Mouse (Mus musculus): ENCODE measurements around the gene Prpf19. TPM values are rescaled to one million over a fixed set of nuclear protein-coding genes. Genes with fewer than 3 reads are reported as not detected.
A peak's percentile ranks its signal among the peaks of the same experiment; 100 is the strongest.

Gene Prpf19
- polyA plus RNA-seq, 1 experiment from 2014 or later = 40.6 TPM

DNA sequence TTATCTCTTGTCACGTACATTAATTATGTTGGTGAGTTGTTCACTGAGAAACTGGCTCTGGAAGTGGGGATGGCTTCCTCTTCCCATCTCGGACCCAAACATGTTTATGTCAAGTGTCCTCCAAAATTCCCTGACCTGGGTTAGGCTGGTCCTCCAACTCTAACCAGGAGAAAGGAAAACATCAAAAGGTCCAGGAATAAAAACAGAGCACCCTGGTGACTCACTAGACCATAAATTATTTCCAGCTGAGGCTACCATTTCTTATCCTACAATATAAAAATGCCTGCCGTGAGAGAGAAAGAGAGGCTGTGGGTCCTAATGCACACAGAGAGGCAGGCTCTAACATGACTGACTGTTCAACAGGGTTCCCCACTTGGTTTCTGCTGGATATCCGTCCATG, 29.2 kb downstream of the Prpf19 start:
- Histone ChIP-seq H3K9ac (ENCODE audit: low read length) (no peak overlapping the region), H3K4me2 (ENCODE audit: low read depth, low read length) (no peak overlapping the region), H3K4me1 (ENCODE audit: control insufficient read depth, insufficient read depth, low read length) (no peaks in the 10 kb centered on the region), H3K27me3 (ENCODE audit: control insufficient read depth, insufficient read depth, low read length) (no peaks in the 10 kb centered on the region), H3K9me3 (replicated peaks; ENCODE audit: control insufficient read depth, low read length) (no peaks in the 10 kb centered on the region), H3K4me3 (replicated peaks; ENCODE audit: low read length) (no peak overlapping the region), H3K36me3 (ENCODE audit: control insufficient read depth, insufficient read depth, low read length) (no peaks in the 10 kb centered on the region), H3K27ac (ENCODE audit: low read length) (no peak overlapping the region)
- ATAC-seq (ENCODE audit: insufficient read depth, low FRiP score) = no peak
- WGBS = 26% methylated on average over 4 of the region's 4 CpGs

DNA sequence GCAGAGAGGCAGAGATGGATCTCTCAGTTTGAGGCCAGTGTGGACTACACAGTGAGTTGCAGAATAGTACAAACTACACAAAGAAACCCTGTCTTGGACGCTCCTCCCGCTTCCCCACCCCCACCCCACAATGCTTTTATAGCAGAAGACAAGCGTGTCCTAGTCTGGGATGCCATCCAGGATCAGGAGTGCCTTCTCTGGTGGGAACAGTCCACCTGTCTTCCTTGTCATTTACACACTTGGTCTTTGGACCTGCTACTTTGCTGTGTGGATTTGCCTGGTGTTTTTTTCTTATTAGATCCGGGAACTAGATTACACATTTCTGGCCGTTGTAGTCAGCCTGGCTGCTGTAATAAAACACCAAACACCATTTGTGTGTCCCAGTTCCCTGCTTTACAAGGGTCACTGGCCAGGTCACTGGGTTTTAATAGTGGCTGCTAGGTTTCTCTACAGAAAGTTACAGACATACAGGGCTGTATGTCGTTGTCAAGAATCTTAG, 31.1 kb downstream of the Prpf19 start:
- no peak overlapping the region for H3K4me2 ChIP-seq (ENCODE audit: low read depth, low read length)

DNA sequence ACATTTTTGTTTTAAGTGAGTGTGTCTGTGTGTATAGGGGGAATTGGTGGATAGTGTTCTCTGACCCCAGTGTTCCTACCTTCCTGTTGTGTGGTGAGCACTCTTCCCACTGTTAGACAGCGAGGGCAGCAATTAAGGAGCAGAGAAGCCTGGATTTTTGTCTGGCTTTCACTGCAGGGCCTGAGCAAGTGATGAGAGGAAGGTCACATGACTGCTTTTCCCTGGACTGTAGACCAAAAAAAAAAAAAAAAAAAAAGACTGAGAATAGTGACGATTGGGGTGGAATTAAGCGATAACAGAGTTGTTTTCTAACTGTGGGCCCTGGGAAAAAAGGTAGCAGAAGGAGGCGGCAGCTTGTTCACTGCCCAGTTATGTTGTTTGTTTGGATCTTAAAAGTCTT, 31.6 kb downstream of the Prpf19 start:
- Histone ChIP-seq H3K27me3 (ENCODE audit: control insufficient read depth, insufficient read depth, low read length) (no peaks in the 10 kb centered on the region), H3K4me2 (ENCODE audit: low read depth, low read length) (no peak overlapping the region), H3K9me3 (replicated peaks; ENCODE audit: control insufficient read depth, low read length) (no peaks in the 10 kb centered on the region), H3K27ac (ENCODE audit: low read length) (no peak overlapping the region), H3K4me3 (replicated peaks; ENCODE audit: low read length) (no peak overlapping the region), H3K9ac (ENCODE audit: low read length) (no peak overlapping the region), H3K36me3 (ENCODE audit: control insufficient read depth, insufficient read depth, low read length) (no peaks in the 10 kb centered on the region), H3K4me1 (ENCODE audit: control insufficient read depth, insufficient read depth, low read length) (no peaks in the 10 kb centered on the region)
- WGBS = 61% methylated on average over 4 of the region's 4 CpGs
- ATAC-seq (ENCODE audit: insufficient read depth, low FRiP score) = no peak

More for the DNA sequence above, 31.1 kb downstream of the Prpf19 start:
- H3K27ac ChIP-seq (ENCODE audit: low read length) = no peak overlapping the region
- H3K9ac ChIP-seq (ENCODE audit: low read length) = no peak overlapping the region
- H3K4me3 ChIP-seq (replicated peaks; ENCODE audit: low read length) = no peak overlapping the region
- no peaks in the 10 kb centered on the region for H3K36me3 ChIP-seq (ENCODE audit: control insufficient read depth, insufficient read depth, low read length)
- no peaks in the 10 kb centered on the region for H3K27me3 ChIP-seq (ENCODE audit: control insufficient read depth, insufficient read depth, low read length)
- 56% methylated on average over 6 of the region's 6 CpGs for WGBS
- ATAC-seq (ENCODE audit: insufficient read depth, low FRiP score) = no peak
- no peaks in the 10 kb centered on the region for H3K9me3 ChIP-seq (replicated peaks; ENCODE audit: control insufficient read depth, low read length)
- H3K4me1 ChIP-seq (ENCODE audit: control insufficient read depth, insufficient read depth, low read length) = no peaks in the 10 kb centered on the region

DNA sequence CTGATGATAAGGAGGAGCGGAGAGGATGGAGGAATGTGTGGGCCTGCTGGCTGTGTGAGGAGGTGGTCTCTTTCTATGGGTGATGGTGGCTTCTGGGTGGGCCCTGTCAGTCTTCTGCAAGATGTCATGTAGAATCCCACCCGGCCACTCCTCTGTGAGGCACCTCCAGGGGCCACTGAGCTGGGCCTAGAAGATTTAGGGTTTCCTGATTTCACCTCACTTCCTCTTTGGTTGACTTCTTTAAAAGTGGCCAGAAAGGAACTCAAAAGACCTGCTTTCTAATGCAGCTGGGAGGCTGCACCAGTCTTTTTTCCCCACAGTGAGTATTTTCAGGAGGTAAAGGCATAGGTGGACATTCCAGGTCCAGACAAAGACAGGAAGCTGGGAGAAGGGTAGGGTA, 35.6 kb downstream of the Prpf19 start:
- no peak overlapping the region for H3K9ac ChIP-seq (ENCODE audit: low read length)
- no peaks in the 10 kb centered on the region for H3K36me3 ChIP-seq (ENCODE audit: control insufficient read depth, insufficient read depth, low read length)
- H3K27ac ChIP-seq (ENCODE audit: low read length) = no peak overlapping the region
- no peak overlapping the region for H3K4me3 ChIP-seq (replicated peaks; ENCODE audit: low read length)
- H3K9me3 ChIP-seq (replicated peaks; ENCODE audit: control insufficient read depth, low read length) = no peaks in the 10 kb centered on the region
- H3K27me3 ChIP-seq (ENCODE audit: control insufficient read depth, insufficient read depth, low read length) = no peaks in the 10 kb centered on the region
- H3K4me1 ChIP-seq (ENCODE audit: control insufficient read depth, insufficient read depth, low read length) = no peaks in the 10 kb centered on the region
- no peak overlapping the region for H3K4me2 ChIP-seq (ENCODE audit: low read depth, low read length)
- ATAC-seq (ENCODE audit: insufficient read depth, low FRiP score) = no peak
- WGBS = 71% methylated on average over 2 of the region's 2 CpGs

DNA sequence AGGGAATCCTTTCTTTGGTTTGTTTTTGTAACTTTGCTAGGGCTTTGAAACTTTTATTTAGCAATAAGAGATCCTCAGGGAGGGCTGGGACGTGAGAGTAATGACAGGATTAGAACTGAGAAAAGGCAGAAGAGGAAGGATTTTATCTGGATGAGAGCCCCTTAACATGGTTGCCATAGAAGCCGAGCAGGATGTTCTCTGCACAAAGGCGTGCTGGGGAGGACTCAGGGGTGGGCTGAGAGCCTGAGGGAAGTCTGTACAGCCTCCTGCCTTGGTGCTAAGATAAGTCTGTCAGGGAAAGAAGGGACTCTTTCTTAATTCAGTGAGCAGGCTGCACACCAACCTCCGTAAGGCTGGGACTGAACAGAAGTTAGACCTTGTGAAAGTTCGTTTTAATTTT, 40.0 kb downstream of the Prpf19 start:
- no peaks in the 10 kb centered on the region for H3K4me1 ChIP-seq (ENCODE audit: control insufficient read depth, insufficient read depth, low read length)
- ATAC-seq (ENCODE audit: insufficient read depth, low FRiP score) = peak; percentile 51; the same call in 1 of the 2 replicates
- 39% methylated on average over 5 of the region's 5 CpGs for WGBS
- H3K9ac ChIP-seq (ENCODE audit: low read length) = no peak overlapping the region
- peak overlapping the region; percentile 4; the same call in 1 of the 2 replicates for H3K27ac ChIP-seq (ENCODE audit: low read length)
- no peak overlapping the region for H3K4me2 ChIP-seq (ENCODE audit: low read depth, low read length)
- H3K4me3 ChIP-seq (replicated peaks; ENCODE audit: low read length) = no peak overlapping the region
- 0 out of 2 replicates have a peak, but pooled peaks cover 1% of the 10 kb centered on the region for H3K27me3 ChIP-seq (ENCODE audit: control insufficient read depth, insufficient read depth, low read length)
- no peaks in the 10 kb centered on the region for H3K9me3 ChIP-seq (replicated peaks; ENCODE audit: control insufficient read depth, low read length)
- no peaks in the 10 kb centered on the region for H3K36me3 ChIP-seq (ENCODE audit: control insufficient read depth, insufficient read depth, low read length)

DNA sequence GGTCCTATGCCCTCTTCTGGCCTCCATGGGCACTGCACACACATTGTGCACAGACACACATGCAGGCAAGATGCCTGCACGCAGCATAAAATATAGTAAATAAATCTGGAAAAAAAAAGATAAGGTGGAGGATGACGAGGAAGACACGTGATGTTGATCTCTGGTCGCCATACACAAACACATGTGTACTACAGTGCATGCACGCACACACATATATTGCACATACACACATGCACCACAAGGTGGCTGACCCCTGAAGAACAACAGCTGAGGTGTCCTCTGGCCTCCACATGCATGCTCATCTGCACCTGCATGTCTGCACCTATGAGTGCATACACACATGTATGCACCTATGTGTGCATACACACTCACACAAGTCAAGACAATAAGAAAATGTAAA, 41.0 kb downstream of the Prpf19 start:
- Histone ChIP-seq H3K27me3 (ENCODE audit: control insufficient read depth, insufficient read depth, low read length) (0 out of 2 replicates have a peak, but pooled peaks cover 3% of the 10 kb centered on the region), H3K4me1 (ENCODE audit: control insufficient read depth, insufficient read depth, low read length) (peaks cover 9% of the 10 kb centered on the region), H3K4me2 (ENCODE audit: low read depth, low read length) (no peak overlapping the region), H3K9me3 (replicated peaks; ENCODE audit: control insufficient read depth, low read length) (no peaks in the 10 kb centered on the region), H3K27ac (ENCODE audit: low read length) (no peak overlapping the region), H3K9ac (ENCODE audit: low read length) (no peak overlapping the region), H3K4me3 (replicated peaks; ENCODE audit: low read length) (no peak overlapping the region), H3K36me3 (ENCODE audit: control insufficient read depth, insufficient read depth, low read length) (no peaks in the 10 kb centered on the region)
- 86% methylated on average over 5 of the region's 5 CpGs for WGBS
- no peak for ATAC-seq (ENCODE audit: insufficient read depth, low FRiP score)

DNA sequence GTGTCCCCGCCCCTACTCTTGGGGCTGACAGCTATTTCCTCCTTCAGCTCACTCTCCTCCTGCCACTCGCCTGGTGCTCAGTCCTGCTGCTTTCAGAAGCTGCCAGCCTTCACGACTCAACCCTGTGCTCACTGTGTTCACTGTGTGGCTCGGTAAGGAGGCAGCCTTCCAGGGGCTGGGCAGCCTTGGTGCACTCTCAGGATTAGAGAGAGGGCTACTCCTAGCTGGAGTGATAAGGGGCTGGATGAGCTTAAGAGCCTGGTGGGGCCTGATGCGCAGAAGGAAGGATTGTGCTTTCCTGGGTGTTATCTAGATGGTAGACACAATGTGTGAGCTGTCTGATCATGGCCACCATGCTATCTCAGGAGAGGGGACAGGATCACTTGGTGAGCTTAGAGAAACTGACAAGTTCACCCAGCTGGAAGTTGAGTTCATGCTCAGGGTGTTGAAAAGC, 42.1 kb downstream of the Prpf19 start, which contains the start of gene Ptgdr2:
Gene Ptgdr2, plus strand, starts transcription at position 51 of the 454 bp plus-strand sequence.
- Histone ChIP-seq H3K9ac (ENCODE audit: low read length) (no peak within 1 kb of the TSS), H3K9me3 (replicated peaks; ENCODE audit: control insufficient read depth, low read length) (no peaks in the 10 kb centered on the region), H3K4me1 (ENCODE audit: control insufficient read depth, insufficient read depth, low read length) (peaks cover 11% of the 10 kb centered on the region), H3K4me2 (ENCODE audit: low read depth, low read length) (no peak within 1 kb of the TSS), H3K27me3 (ENCODE audit: control insufficient read depth, insufficient read depth, low read length) (0 out of 2 replicates have a peak, but pooled peaks cover 3% of the 10 kb centered on the region), H3K36me3 (ENCODE audit: control insufficient read depth, insufficient read depth, low read length) (no peaks in the 10 kb centered on the region), H3K4me3 (replicated peaks; ENCODE audit: low read length) (no peak within 1 kb of the TSS), H3K27ac (ENCODE audit: low read length) (no peak within 1 kb of the TSS)
- 38% methylated on average over 5 of the region's 5 CpGs for WGBS
- no peak for ATAC-seq (ENCODE audit: insufficient read depth, low FRiP score)

DNA sequence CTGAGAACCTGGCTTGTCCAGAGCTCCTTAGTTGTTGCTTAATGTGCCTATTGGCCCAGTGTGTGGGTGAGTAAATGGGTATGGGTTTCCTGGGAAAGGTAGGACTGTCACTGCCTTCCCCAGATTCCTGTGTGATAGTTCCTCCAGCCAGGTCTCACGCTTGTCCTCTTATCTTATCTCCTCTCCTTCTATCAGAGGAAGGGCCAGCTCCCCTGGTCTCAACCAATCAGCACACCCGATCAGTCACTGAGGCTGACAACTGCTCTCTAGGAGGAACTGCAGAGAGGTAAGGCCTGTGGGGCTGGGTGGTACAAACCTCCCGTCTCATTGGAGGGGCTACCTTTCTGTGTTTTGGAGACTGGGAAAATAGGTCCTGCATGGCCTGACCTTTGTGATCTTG, 43.7 kb downstream of the Prpf19 start:
- Histone ChIP-seq H3K27ac (ENCODE audit: low read length) (no peak overlapping the region), H3K4me2 (ENCODE audit: low read depth, low read length) (no peak overlapping the region), H3K27me3 (ENCODE audit: control insufficient read depth, insufficient read depth, low read length) (0 out of 2 replicates have a peak, but pooled peaks cover 3% of the 10 kb centered on the region), H3K4me3 (replicated peaks; ENCODE audit: low read length) (no peak overlapping the region), H3K9ac (ENCODE audit: low read length) (no peak overlapping the region), H3K36me3 (ENCODE audit: control insufficient read depth, insufficient read depth, low read length) (no peaks in the 10 kb centered on the region), H3K4me1 (ENCODE audit: control insufficient read depth, insufficient read depth, low read length) (peaks cover 11% of the 10 kb centered on the region), H3K9me3 (replicated peaks; ENCODE audit: control insufficient read depth, low read length) (no peaks in the 10 kb centered on the region)
- no peak for ATAC-seq (ENCODE audit: insufficient read depth, low FRiP score)
- WGBS = 23% methylated on average over 3 of the region's 3 CpGs

DNA sequence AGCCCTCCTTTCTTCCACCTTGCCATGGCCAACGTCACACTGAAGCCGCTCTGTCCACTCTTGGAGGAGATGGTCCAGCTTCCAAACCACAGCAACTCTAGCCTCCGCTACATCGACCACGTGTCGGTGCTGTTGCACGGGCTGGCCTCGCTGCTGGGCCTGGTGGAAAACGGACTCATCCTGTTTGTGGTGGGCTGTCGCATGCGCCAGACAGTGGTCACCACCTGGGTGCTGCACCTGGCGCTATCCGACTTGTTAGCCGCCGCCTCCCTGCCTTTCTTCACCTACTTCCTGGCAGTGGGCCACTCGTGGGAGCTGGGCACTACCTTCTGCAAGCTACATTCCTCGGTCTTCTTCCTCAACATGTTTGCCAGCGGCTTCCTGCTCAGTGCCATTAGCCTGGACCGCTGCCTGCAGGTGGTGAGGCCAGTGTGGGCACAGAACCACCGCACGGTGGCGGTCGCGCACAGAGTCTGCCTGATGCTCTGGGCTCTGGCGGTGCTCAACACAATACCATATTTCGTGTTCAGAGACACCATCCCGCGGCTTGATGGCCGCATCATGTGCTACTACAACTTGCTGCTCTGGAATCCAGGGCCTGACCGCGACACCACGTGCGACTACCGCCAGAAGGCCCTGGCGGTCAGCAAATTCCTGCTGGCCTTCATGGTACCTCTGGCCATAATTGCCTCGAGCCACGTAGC, 45.2 kb downstream of the Prpf19 start:
- Histone ChIP-seq H3K4me1 (ENCODE audit: control insufficient read depth, insufficient read depth, low read length) (peaks cover 11% of the 10 kb centered on the region), H3K9ac (ENCODE audit: low read length) (peak overlapping the region; percentile 68), H3K9me3 (replicated peaks; ENCODE audit: control insufficient read depth, low read length) (no peaks in the 10 kb centered on the region), H3K27ac (ENCODE audit: low read length) (no peak overlapping the region), H3K36me3 (ENCODE audit: control insufficient read depth, insufficient read depth, low read length) (peaks cover 7% of the 10 kb centered on the region), H3K4me2 (ENCODE audit: low read depth, low read length) (peak overlapping the region; percentile 82), H3K4me3 (replicated peaks; ENCODE audit: low read length) (peak overlapping the region; percentile 41), H3K27me3 (ENCODE audit: control insufficient read depth, insufficient read depth, low read length) (0 out of 2 replicates have a peak, but pooled peaks cover 3% of the 10 kb centered on the region)
- WGBS = 19% methylated on average over 37 of the region's 37 CpGs
- peak; percentile 85 for ATAC-seq (ENCODE audit: insufficient read depth, low FRiP score)
